ENCODE assay signal across 18 mouse cellular contexts in the genomic region with DNA sequence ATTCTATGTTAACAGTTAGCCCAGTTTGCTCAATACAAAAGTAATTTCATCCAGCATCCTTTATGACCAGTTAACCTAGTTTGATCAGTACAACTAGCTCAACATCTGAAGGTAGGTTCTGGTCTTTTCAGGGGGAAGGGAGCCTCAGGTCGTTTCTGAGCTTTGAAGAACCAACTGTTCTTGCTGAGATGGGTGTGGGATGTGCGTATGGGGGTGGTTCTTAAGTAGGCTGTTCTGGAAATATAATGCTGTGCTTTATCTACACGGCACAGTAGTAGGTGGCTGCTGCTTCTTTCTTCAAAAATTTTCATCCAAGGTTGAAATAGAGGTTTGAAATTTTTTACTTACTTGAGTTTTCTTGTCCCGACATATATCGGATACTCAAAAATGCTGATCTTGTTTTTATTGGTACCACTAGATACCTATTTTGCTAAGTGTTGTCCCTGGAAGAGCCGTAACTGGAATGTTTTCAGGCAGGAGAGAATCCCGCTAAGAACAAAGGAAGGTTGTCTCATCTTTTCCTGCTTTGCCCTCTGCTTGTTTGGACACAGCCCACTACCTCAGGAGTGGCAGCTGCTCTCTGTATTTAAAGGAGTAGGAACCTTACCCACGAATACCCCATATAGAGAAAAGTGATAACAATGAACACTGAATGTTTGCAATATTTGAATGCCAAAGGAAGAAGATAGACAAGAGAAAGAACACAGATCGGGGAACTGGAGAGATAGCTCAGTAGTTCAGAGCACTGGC.
DNase-seq lines count a peak whose midpoint lies in the region.
"Had no signal": no experiment of that assay in that cellular context is flagged by ENCODE, and none has a peak within 500 bp of the region (broad histone marks: within the 10 kb centered on the region; RNA-seq: fewer than 3 reads in every experiment).

No protein-coding gene starts in this region.

- DNase-seq in left cerebral cortex, adult 11 months (ENCODE audit: low spot score) = peak; percentile 70
- DNase-seq in left cerebral cortex, postnatal 4 days = no peak
- peak; percentile 88 for DNase-seq in brain, adult 2 months (ENCODE audit: low read depth, low spot score)
- peak; percentile 35 to 81 for DNase-seq in frontal cortex, postnatal 36 days (ENCODE audit: low spot score in 2 of 2)
- DNase-seq in left cerebral cortex, postnatal 36 days (ENCODE audit: low spot score in 2 of 2) = peak; percentile 47 to 63
- DNase-seq in adrenal gland, adult 18-20 months (ENCODE audit: low spot score in 2 of 2) = no peak
- no peak for DNase-seq in Muller cell, postnatal 12 days (ENCODE audit: inconsistent ontology term)
- DNase-seq: adrenal gland, postnatal 10 days; cerebellum, adult 11 months; cerebellum, adult 9-11 months; gastrocnemius, adult 2 months; gastrocnemius, postnatal 36 days; heart, adult 18-20 months; heart, postnatal 36 days; kidney, adult 8-10 months; liver, embryonic 13.5 days; lung, adult 18-20 months; lung, postnatal 4 days had no signal

- intact Hi-C loops in left cerebral cortex, postnatal 4 days (cut with DNase I) = no loop called here
- intact Hi-C loops in left cerebral cortex, postnatal 36 days (cut with DNase I) = loop anchor here (5.0 kb wide), 1 partner anchor 72 kb away; no protein-coding TSS in a partner anchor

Comparison
In these comparisons a context has a peak if more than half of its experiments do, and no peak if none do; other contexts are left out.
1. DNase-seq: peak in left cerebral cortex, adult 11 months (single experiment), brain, adult 2 months (single experiment), frontal cortex, postnatal 36 days (2 of 2) and left cerebral cortex, postnatal 36 days (2 of 2); none in left cerebral cortex, postnatal 4 days (single experiment), adrenal gland, adult 18-20 months (0 of 2) and Muller cell, postnatal 12 days (single experiment).